Mouse (Mus musculus) spleen, embryonic (tissue): ENCODE data around the gene Hist2h3b.

Experiments used
- CTCF ChIA-PET: fragments of 350-600 bp; sonication (Branson Sonifier 250); formaldehyde crosslinking; loops from one replicate; lab custom pipeline; 2022; lab: Charles Lee

Hist2h3b gene

DNA sequence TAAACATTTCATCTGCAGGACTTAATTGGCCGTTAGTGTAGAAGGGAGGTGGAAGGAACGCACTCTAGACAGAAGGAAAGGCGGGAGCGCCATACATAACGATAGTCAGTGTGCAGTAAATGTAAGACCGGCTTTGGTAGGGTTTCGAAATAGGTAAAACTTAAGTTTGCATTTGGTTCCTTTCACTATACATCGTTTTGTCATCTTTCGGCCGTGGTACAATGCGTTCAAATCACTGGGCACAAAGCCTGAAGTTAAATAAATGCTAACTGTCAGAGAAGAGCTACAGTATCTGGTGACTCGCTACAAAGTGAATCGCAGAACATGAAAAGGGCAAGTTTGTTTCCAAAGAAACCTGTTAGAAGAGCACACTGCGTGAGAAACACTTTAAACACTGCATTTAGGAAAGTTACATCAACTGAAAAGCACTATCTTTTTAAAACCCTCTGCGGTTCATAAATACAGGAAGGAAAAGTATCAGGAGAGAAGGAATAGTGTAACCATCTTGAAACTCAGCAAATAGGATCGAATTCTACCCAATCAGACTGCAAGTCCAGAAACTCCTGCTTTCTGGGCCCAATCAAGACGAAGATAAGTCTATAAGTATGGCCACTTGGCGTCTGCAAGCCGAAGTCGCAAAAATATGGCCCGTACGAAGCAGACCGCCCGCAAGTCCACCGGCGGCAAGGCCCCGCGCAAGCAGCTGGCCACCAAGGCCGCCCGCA, at the start of gene Hist2h3b:
Gene Hist2h3b, plus strand, starts transcription at position 604 of the 725 bp plus-strand sequence.
- CTCF ChIA-PET: interaction anchor here (0.6 to 1.7 kb wide), 4 partner anchors 8 to 295 kb away, joined by 3 to 6 read pairs (median 4); no protein-coding TSS in a partner anchor

DNA sequence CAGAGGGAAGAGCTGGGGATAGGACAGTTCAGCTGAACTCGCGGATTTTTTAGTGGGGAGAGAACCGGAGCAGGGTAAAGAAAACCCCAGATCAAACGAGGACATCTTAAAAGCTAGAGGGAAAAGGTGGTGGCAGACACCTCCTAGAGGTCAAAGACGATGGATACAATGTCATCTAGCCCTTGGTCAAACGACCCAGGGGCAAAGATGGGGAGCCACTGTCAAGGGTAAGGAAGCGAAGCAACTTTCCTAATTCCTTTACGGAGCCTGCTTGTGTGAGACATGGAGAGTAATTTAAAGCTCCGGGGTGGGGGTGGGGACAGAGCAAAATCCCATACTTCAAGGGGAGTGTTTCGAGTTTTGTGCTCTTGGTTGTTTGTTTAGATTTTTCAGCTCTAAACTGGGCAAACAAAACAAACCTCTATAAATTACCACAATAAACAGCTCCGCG, 49.2 kb upstream of the Hist2h3b start:
- CTCF ChIA-PET: interaction anchor here (0.6 to 1.3 kb wide), 3 partner anchors 20 to 129 kb away, joined by 3 read pairs; no protein-coding TSS in a partner anchor

DNA sequence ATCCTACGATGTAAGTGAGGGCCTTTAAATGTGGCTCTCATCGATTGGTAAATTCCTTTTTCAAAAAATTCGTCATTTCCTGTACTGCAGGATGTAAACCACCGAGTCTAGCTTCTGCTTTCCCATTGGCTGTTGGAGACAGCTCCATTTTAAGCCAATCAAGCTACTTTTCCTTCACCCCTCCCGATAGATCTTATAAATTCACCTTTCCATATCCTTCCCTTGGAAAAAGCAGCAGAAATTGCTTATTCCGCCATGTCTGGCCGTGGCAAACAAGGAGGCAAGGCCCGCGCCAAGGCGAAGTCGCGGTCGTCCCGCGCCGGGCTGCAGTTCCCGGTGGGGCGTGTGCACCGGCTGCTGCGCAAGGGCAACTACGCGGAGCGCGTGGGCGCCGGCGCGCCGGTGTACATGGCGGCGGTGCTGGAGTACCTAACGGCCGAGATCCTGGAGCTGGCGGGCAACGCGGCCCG, 48.8 kb upstream of the Hist2h3b start, which contains the start of the genes Bola1 and Hist2h2ab:
Gene Bola1, minus strand, starts transcription at position 49 of the 470 bp plus-strand sequence.
Gene Hist2h2ab, plus strand, starts transcription at position 205 of the 470 bp plus-strand sequence.
- CTCF ChIA-PET: interaction anchor here (0.5 kb wide), 1 partner anchor 23 kb away, joined by 9 read pairs; no protein-coding TSS in a partner anchor

DNA sequence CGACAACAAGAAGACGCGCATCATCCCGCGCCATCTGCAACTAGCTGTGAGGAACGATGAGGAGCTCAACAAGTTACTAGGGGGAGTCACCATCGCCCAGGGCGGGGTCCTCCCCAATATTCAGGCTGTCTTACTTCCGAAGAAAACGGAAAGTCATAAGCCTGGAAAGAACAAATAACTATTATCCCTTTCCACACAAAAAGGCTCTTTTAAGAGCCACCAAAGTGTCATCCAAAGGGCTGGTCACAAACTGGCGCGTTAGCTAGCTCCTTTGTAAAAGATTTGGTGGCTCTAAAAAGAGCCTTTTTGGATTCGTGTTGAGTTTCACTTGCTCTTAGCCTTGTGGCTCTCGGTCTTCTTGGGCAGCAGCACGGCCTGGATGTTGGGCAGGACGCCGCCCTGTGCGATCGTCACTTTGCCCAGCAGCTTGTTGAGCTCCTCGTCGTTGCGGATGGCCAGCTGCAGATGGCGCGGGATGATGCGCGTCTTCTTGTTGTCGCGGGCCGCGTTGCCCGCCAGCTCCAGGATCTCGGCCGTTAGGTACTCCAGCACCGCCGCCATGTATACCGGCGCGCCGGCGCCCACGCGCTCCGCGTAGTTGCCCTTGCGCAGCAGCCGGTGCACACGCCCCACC, 48.2 kb upstream of the Hist2h3b start:
- CTCF ChIA-PET: interaction anchor here (0.5 kb wide), 1 partner anchor 23 kb away, joined by 9 read pairs; no protein-coding TSS in a partner anchor

DNA sequence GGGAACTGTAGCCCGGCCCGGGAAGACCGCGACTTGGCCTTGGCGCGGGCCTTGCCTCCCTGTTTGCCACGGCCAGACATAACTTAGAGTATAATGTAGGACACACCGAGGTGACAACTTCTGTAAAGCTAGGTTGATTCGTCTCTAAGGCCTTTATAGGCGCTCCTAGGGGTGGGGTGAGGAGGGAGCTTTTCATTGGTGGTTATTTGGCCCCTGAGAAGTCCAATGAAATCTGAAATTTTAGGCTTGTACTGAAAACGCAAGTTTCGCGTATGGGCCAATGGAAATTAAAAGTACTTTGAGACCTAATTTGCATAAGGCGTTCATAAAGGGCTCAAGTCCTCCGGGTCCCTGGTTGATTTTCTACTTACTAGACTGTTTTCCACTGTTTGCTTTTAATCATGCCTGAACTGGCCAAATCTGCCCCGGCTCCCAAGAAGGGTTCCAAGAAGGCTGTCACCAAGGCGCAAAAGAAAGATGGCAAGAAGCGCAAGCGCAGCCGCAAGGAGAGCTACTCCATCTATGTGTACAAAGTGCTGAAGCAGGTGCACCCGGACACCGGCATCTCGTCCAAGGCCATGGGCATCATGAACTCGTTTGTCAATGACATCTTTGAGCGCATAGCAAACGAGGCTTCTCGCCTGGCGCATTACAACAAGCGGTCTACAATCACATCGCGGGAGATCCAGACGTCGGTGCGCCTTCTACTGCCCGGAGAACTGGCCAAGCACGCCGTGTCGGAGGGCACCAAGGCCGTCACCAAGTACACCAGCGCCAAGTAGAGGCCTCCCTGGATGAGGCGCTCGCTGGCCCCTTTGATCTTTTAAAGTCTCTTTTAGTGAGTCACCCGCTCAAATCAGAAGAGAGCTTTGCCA, 47.5 kb upstream of the Hist2h3b start, which contains the start of the genes Hist2h2ac and Hist2h2be:
Gene Hist2h2ac, minus strand, starts transcription at position 116 of the 875 bp plus-strand sequence.
Gene Hist2h2be, plus strand, starts transcription at position 355 of the 875 bp plus-strand sequence.
- CTCF ChIA-PET: no interaction called here

DNA sequence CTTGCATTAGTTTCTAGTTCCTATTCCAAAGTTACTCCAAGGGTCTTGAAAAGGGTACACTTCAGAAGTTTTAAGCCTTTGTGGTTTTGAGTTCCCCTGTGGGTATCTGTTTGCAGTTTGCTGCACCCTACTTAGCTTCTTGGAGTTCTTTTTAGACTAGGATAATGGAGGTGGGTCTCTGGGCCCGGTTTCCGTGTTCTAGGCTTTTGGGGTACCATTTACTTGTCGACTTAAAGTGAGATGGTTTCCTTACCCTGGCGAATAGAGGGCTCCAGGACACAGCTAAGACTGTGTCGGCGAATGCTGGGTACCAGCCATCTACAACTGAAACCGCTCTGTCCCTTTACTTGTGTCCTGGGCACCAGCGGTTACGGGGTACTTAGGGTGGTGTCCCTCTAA, 46.8 kb upstream of the Hist2h3b start:
- CTCF ChIA-PET: no interaction called here

DNA sequence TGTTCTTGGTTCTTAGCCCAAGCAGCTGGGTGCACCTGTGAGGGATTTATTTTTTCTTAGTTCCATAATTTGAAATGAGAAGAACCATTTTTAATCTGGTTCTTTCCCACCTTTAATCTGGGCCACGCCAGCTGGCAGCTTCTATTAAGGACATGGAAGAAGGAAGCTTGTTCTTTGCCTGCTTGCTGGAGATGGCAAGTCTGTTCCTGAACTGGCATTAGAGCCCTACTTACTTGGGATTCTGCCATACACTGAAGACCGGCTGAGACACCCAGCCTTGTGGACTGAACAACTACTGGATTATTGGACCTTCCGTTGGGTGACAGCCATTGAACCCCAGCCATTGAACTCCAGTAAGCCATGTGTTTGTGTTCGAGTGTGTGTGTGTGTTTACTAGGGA, 45.7 kb upstream of the Hist2h3b start:
- CTCF ChIA-PET: interaction anchor here (0.8 to 1.0 kb wide), 2 partner anchors 11 to 272 kb away, joined by 4 to 6 read pairs; no protein-coding TSS in a partner anchor

DNA sequence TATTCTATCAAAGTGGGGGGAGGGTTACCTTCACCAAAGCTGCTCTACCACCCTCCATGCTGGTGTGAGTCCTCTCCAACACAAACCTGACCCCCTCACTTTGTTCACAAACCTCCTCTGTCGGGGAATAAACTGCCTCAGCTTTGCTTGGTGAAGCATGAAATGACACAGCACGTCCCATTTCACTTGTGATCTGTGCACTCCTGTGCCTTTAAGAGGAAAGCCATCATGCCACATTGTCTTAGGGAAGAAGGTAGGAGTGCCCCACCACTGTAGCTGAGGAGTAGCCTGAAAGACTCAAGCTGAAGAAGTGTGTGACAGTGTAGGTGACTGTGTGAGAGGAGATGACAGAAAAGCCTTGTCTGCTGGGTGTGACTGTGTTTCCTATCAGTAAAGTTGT, 43.0 kb upstream of the Hist2h3b start:
- CTCF ChIA-PET: no interaction called here

DNA sequence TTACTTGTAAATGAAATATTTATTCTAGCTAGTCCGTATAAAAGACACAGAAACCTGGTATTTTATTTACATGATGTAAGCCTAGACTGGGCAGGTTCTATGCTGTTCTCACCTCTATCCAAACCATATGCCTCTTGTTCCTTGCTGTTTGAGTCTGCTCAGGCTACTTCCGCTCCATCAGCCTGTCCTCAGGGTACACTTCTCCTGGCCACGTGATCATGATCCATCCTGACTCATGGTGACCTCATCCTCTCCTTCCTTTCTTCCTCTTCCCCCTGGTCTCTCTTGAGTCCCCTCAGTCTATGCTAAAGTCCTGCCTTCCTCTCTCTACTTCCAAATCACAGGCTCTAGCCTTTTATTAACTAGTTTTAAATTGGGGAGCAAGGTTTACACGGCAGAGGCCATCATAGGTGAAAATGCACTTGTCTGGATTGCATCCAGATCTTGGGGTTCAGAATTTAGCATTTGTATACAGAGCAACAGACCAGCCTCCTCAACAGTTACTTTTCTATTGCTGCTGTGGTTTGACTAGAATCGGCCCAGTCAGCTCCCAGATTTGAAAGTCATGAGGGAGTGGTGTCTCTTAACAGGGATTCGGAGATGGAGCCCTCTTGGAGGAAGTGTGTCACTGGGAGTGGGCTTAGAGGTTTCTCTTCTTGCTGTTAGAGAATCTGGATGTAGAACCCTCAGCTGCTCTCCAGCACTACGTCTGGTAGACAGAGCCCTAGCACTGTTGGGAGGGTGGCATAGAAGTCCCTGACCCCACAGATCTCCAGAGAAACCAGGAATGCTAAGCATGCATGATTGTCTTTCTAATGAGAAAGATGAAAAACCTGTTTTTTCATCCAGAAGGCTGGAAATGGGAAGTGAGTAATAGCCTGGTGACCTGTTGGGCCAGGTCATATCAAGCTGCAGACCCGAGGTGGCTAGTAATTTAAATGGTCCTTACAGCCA, 41.5 kb upstream of the Hist2h3b start:
- CTCF ChIA-PET: no interaction called here

DNA sequence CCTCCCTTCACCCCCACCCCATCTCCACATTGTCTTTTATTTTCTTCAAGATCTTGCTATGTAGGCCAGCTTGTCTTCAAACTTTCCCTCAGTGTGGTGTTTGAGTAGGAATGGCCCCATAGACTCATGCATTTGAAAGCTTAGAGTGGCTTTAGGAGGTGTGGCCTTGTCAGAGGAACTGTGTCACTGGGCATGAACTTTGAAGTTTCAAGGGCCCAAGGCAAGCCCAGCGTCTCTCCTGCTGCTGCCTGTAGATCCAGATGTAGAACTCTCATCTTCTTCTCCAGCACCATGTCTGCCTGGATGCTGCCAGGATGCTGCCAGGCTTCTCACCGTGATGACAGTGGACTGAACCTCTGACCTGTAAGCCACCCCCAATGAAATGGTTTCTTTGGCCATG, 39.6 kb upstream of the Hist2h3b start:
- CTCF ChIA-PET: no interaction called here

DNA sequence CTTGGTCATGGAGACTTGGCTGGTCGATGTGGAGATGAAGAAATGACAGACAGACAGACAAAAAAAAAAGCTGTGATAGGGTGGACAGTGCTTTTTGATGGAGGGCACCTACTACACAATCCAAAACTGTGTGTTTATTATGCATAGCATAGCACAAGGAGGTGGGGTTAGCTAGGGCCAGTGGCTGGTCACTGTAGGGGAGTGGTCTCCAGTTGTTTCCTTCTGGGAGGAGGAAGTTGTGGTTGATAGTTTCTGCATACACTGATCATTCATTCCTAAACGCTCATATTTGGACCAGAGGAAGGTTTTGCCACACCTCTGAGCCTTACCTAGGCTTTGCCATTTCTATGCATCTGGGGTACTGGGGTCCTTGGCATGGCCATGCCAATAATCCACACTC, 38.0 kb upstream of the Hist2h3b start:
- CTCF ChIA-PET: no interaction called here

DNA sequence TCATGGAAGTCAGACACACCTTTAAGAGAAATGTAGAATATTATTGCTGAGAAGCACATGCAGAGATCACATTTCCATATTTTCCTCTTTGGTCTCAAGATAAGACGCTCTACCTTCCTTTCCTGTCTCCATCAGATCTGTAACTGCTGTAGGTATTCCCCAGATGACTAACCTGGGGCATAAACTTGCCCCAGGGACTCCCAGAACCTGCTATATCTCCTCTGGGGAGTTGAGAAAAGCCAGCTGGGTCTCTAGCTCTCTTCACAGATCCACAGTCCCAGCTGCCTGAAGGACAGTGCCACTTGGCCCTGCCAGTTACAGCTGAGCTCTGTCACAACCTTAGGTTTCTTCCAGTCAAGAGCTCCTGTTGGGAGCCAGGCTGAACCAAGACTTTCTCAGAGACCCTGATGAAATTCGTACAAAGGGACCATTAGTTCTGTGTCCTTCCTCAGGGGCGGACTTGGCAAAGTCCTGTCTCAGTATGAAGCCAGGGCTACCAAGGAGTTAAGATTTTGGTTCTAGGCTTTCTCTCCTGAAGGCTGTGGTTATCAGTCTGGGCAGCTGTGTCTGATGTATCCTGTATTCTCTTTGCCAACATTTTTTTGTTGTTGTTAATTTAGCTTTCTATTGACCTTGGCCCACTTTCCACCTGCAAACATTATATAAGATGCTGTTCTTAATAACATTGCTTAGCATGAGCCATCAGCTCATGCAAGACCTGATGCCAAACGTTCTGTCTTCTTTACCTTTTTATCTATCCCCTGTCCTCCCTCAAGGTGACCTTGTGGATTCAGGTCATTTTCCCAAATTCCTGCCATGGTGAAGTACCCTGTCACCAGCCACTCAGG, 37.3 kb upstream of the Hist2h3b start:
- CTCF ChIA-PET: no interaction called here

DNA sequence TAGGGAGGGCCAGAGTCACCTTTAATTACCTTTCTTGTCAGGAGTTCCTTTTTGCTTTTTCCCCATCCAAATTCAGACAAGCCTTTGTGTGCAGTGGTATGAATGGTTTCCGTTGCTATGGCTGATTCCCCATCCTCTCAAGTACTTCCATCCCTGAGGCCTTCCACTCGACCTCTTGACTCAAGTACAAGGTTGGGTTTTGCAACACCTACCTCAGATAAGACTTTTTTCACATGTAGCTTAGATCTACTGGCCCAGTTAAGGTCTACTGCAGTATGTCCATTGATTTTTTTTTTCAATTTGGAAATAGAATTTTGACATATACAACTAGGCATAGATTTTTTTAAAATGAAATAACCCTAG, 36.7 kb upstream of the Hist2h3b start:
- CTCF ChIA-PET: no interaction called here

DNA sequence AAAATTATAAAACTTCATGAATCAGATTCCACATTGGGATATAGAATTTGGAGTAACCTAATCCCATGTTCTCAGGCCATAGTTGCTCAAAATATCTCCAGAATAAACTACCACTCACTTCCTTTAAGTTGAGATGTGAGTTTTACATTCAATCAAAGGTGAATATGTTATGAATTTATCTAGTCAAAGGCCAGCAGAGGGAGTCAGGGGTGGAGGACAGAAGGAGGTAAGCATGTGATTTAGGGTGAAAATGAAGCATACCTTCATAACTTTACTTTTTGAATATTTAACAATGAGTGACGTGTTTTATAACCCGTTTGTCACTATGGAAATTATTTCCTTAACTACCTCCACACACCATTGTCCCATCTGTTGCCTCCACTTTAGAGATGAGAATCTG, 33.5 kb upstream of the Hist2h3b start:
- CTCF ChIA-PET: interaction anchor here (0.9 kb wide), 1 partner anchor 26 kb away, joined by 3 read pairs; no protein-coding TSS in a partner anchor

DNA sequence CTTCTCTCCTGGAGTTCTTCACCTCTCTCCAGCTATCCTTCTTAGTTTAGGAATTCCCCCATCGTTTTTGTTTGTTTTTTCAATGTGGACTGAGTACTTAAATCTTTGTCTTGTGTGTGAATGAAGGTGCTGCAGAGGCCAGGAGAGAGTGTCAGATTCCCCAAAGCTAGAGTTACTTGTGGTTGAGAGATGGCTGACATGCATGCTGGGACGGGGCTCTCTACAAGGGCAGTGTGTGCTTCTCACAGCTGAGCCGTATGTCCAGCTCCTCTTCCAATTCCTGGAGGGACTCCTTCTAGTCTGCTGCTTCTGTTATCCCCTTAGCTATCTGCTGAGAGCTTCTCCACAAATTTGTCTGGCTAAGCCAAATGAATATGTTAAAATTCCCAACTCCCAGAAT, 32.6 kb upstream of the Hist2h3b start:
- CTCF ChIA-PET: interaction anchor here (0.7 to 1.5 kb wide), 2 partner anchors 26 to 43 kb away, joined by 3 to 5 read pairs; no protein-coding TSS in a partner anchor

DNA sequence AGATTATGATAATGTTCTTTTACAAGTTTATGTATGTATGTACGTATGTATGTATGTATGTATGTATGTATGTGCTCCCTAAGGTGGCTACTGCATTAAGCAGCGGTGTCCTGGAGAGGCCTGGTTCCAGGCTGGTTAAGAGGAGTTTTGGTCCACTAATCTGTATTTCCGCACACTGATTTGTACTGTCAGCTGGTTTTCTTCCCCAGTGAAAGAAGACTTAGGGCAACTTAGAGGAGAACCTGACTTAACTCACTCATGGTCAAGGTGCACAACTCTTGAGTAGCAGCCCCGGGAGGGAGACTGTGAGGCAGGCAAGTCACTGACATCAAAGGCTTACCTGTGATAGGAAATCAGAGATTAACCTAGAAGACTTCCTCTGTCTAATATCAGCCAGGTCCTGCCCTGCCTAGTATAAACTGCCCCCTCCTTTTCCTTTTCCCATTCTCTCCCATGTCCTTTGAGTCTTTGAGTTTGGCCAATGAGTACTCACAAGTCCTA, 31.6 kb upstream of the Hist2h3b start:
- CTCF ChIA-PET: interaction anchor here (0.6 to 1.5 kb wide), 4 partner anchors 23 to 376 kb away, joined by 3 to 4 read pairs (median 4); no protein-coding TSS in a partner anchor

DNA sequence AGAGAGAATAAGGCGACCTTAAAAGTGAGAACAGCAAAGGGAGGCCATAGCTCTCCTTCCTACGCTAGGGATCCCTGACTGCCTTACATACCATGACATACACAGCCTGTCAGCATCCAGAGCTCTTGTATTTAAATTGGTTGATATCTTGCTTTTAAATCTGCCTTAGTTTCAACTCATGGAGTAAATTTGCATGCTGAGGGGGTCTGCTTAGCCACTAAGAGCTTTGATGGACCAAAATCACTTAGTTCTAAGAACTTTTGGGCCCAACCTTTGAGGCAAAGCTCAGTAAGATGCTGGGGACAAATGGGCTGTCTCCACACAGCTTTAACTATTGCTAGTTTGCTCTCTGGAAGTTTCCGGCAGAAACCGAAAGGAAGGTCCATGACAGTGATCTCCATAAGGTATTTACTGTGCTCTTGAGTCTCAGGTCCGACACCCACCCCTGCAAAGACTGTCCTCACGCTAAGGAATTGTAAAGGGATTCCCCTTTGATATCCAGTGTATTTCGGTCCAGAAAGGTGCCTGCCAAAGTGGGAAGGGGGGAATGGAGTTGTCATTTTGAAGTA, 31.0 kb upstream of the Hist2h3b start:
- CTCF ChIA-PET: interaction anchor here (0.6 to 1.5 kb wide), 3 partner anchors 24 to 90 kb away, joined by 3 to 4 read pairs (median 4); no protein-coding TSS in a partner anchor

DNA sequence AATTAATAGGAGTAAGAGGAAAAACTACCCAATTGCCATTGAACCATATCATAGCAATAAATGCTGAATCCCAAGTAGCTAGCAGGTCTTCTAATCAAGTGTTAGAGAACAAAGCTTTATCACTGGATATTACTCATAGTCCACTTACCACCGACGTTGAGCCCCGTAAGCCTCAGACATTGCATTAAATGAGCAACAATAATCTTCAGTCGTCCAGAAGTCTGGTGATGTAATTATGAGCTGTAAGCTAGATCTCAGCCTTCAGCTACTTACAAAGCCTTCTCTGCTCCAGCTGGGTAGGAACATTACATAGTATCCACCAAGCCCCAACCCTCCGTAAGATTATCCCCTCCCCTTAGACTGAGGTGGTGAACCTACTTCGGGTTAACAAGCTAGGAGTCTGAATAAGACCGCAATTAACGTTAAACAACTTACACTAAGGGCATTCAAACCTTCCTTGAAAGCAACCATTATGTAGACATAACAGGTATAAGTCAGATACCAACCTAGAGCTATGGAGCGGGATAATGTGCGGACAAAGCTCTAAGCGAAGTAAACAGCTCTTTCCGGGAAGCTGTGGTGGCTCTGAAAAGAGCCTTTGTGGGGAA, 30.4 kb upstream of the Hist2h3b start:
- CTCF ChIA-PET: interaction anchor here (0.6 to 0.9 kb wide), 2 partner anchors 45 to 90 kb away, joined by 4 read pairs; no protein-coding TSS in a partner anchor
